Mouse (Mus musculus): Measurements from ENCODE around the gene Unc5c. TPM values are rescaled to one million over a fixed set of nuclear protein-coding genes. Genes with fewer than 3 reads are reported as not detected.

Unc5c gene
- total and polyA plus RNA-seq, 3 experiments, result not detected

GRCm38 (mm10) chr3:141778411-141778919 is 313.4 kb downstream of the Unc5c start:
- DNase-seq (ENCODE audit: extremely low read depth), result peak; percentile 92
- peaks cover 6 to 25% of the 10 kb centered on the region in 2 experiments; a peak in 3 of 4 replicates for H3K4me1 ChIP-seq (ENCODE audit: control insufficient read depth in 1 of 2, insufficient read depth in 2 of 2)
- H3K9me3 ChIP-seq (replicated peaks; ENCODE audit: low read length), result no peaks in the 10 kb centered on the region
- H3K27me3 ChIP-seq (replicated peaks), result no peaks in the 10 kb centered on the region
- dilution Hi-C loops (cut with MboI; ENCODE audit: extremely low pct_ligation_motif_present, extremely low pct_unique_long_range_greater_than_20kb, low sequenced_read_pairs) (no loop called here), in situ Hi-C loops (cut with MboI; ENCODE audit: low pct_ligation_motif_present, low pct_unique_long_range_greater_than_20kb, low sequenced_read_pairs) (no loop called here)
- no peaks in the 10 kb centered on the region for H3K36me3 ChIP-seq (replicated peaks in 1 of 2; ENCODE audit: control insufficient read depth in 1 of 2, insufficient read depth in 1 of 2, low read length in 1 of 2)
- no peak overlapping the region for H3K9ac ChIP-seq (ENCODE audit: insufficient read depth, low read depth)
- no peak overlapping the region for H3K27ac ChIP-seq (ENCODE audit: insufficient read depth, low read depth)
- H3K4me3 ChIP-seq (replicated peaks in 1 of 3; ENCODE audit: low read depth in 2 of 3, low read length in 2 of 3, poor library complexity in 1 of 3), result no peak overlapping the region
- TF ChIP-seq MAFK (IDR thresholded peaks at IDR 0.05; ENCODE audit: insufficient replicate concordance, low read length), result peak; percentile 91
- peak; percentile 62 for TF ChIP-seq ZNF384 (IDR thresholded peaks at IDR 0.05; ENCODE audit: low read depth, low read length)
- peak; percentile 87 for TF ChIP-seq BHLHE40 (IDR thresholded peaks at IDR 0.05; ENCODE audit: low read depth, low read length)
- TF ChIP-seq JUN (IDR thresholded peaks at IDR 0.05; ENCODE audit: insufficient read depth, low read depth, low read length), result peak; percentile 50
- TF ChIP-seq MAX (IDR thresholded peaks at IDR 0.05; ENCODE audit: low read length), result 0 out of 2 replicates have a peak, but pooled peaks have one; percentile 19
- TF ChIP-seq IRF4 (IDR thresholded peaks at IDR 0.05; ENCODE audit: low read depth, low read length), result peak; percentile 68
- TF ChIP-seq JUND (conservative IDR thresholded peaks at IDR 0.05; ENCODE audit: low read depth, low read length), result peak; percentile 75
- TF ChIP-seq USF2 (conservative IDR thresholded peaks at IDR 0.05; ENCODE audit: low read depth, low read length), result no peak
- no peak for TF ChIP-seq RCOR1 (conservative IDR thresholded peaks at IDR 0.05; ENCODE audit: low read depth, low read length)
- TF ChIP-seq MEF2A (IDR thresholded peaks at IDR 0.05; ENCODE audit: borderline replicate concordance, low read depth, low read length), result peak; percentile 60
- peak; percentile 78 for TF ChIP-seq EP300 (IDR thresholded peaks at IDR 0.05; ENCODE audit: low read length)
- peak; percentile 71; the same call in 1 of the 2 replicates for TF ChIP-seq TCF12 (IDR thresholded peaks at IDR 0.05; ENCODE audit: low read depth, low read length)
- TF ChIP-seq ETS1 (conservative IDR thresholded peaks at IDR 0.05; ENCODE audit: low read depth, low read length), result peak; percentile 70
- no peak for TF ChIP-seq GABPA (IDR thresholded peaks at IDR 0.05; ENCODE audit: insufficient replicate concordance, low read depth, low read length)
- no peaks in the 10 kb centered on the region for H3K79me2 ChIP-seq (replicated peaks; ENCODE audit: control insufficient read depth, extremely low read depth, insufficient read depth, poor library complexity, severe bottlenecking)
- peak overlapping the region; percentile 52 for H3K4me2 ChIP-seq (ENCODE audit: insufficient read depth, low read depth, poor library complexity, severe bottlenecking)

GRCm38 (mm10) chr3:141779186-141779585 is 314.2 kb downstream of the Unc5c start:
- dilution Hi-C loops (cut with MboI; ENCODE audit: extremely low pct_ligation_motif_present, extremely low pct_unique_long_range_greater_than_20kb, low sequenced_read_pairs), result no loop called here
- Histone ChIP-seq H3K27ac (ENCODE audit: insufficient read depth, low read depth) (no peak overlapping the region), H3K4me3 (replicated peaks in 1 of 3; ENCODE audit: low read depth in 2 of 3, low read length in 2 of 3, poor library complexity in 1 of 3) (no peak overlapping the region), H3K36me3 (replicated peaks in 1 of 2; ENCODE audit: control insufficient read depth in 1 of 2, insufficient read depth in 1 of 2, low read length in 1 of 2) (no peaks in the 10 kb centered on the region), H3K4me2 (ENCODE audit: insufficient read depth, low read depth, poor library complexity, severe bottlenecking) (no peak overlapping the region), H3K9ac (ENCODE audit: insufficient read depth, low read depth) (no peak overlapping the region), H3K4me1 (ENCODE audit: control insufficient read depth in 1 of 2, insufficient read depth in 2 of 2) (peaks cover 6 to 25% of the 10 kb centered on the region in 2 experiments; a peak in 3 of 4 replicates), H3K9me3 (replicated peaks; ENCODE audit: low read length) (no peaks in the 10 kb centered on the region), H3K79me2 (replicated peaks; ENCODE audit: control insufficient read depth, extremely low read depth, insufficient read depth, poor library complexity, severe bottlenecking) (no peaks in the 10 kb centered on the region), H3K27me3 (replicated peaks) (no peaks in the 10 kb centered on the region)
- no peak for TF ChIP-seq USF2 (conservative IDR thresholded peaks at IDR 0.05; ENCODE audit: low read depth, low read length)
- TF ChIP-seq IRF4 (IDR thresholded peaks at IDR 0.05; ENCODE audit: low read depth, low read length), result no peak
- no peak for TF ChIP-seq ZKSCAN1 (IDR thresholded peaks at IDR 0.05; ENCODE audit: borderline replicate concordance, low read depth, low read length)
- TF ChIP-seq ZC3H11A (IDR thresholded peaks at IDR 0.05; ENCODE audit: low read depth, low read length), result no peak
- no peak for TF ChIP-seq RCOR1 (conservative IDR thresholded peaks at IDR 0.05; ENCODE audit: low read depth, low read length)
- TF ChIP-seq POLR2AphosphoS2 (IDR thresholded peaks at IDR 0.05; ENCODE audit: low read depth, low read length), result no peak
- TF ChIP-seq POLR2A (IDR thresholded peaks at IDR 0.05; ENCODE audit: low read depth, low read length), result no peak
- no peak for TF ChIP-seq MXI1 (IDR thresholded peaks at IDR 0.05; ENCODE audit: low read depth, low read length)
- no peak for TF ChIP-seq GABPA (IDR thresholded peaks at IDR 0.05; ENCODE audit: insufficient replicate concordance, low read depth, low read length)
- TF ChIP-seq JUND (conservative IDR thresholded peaks at IDR 0.05; ENCODE audit: low read depth, low read length), result no peak
- TF ChIP-seq HCFC1 (IDR thresholded peaks at IDR 0.05; ENCODE audit: low read depth, low read length), result no peak
- TF ChIP-seq CHD1 (IDR thresholded peaks at IDR 0.05; ENCODE audit: low read depth, low read length), result no peak
- no peak for TF ChIP-seq TCF12 (IDR thresholded peaks at IDR 0.05; ENCODE audit: low read depth, low read length)
- no peak for TF ChIP-seq SMC3 (IDR thresholded peaks at IDR 0.05; ENCODE audit: low read depth, low read length)
- TF ChIP-seq MAFK (IDR thresholded peaks at IDR 0.05; ENCODE audit: insufficient replicate concordance, low read length), result no peak
- TF ChIP-seq ETS1 (conservative IDR thresholded peaks at IDR 0.05; ENCODE audit: low read depth, low read length), result no peak
- TF ChIP-seq BHLHE40 (IDR thresholded peaks at IDR 0.05; ENCODE audit: low read depth, low read length), result no peak
- in situ Hi-C loops (cut with MboI; ENCODE audit: low pct_ligation_motif_present, low pct_unique_long_range_greater_than_20kb, low sequenced_read_pairs), result no loop called here
- DNase-seq (ENCODE audit: extremely low read depth), result no peak

Measured in CH12.LX (cell line).